Mouse (Mus musculus) gastrocnemius, adult 8-10 months (tissue): ENCODE measurements around the gene Tmprss9. TPM values are rescaled to one million over a fixed set of nuclear protein-coding genes. Genes with fewer than 3 reads are reported as not detected.

ENCODE experiments used
- DNase-seq, 2 experiments: peaks; one replicate each; pipeline ENCODE4 v3.0.0; 2022; ENCODE audit warnings: low spot score in 2 of 2
- total RNA-seq, 4 experiments: library from RNA; stranded (reverse); gene quantifications; 2 replicates each; pipeline ENCODE4 v1.2.4; 2022

Tmprss9 gene
- total RNA-seq, 4 experiments from 2014 or later, result 0.13 TPM; not detected in 3

- peak; percentile 69 to 77 for DNase-seq
Observed at GRCm38 (mm10) chr10:80881301-80881700, 9.7 kb downstream of the Tmprss9 start.

DNA sequence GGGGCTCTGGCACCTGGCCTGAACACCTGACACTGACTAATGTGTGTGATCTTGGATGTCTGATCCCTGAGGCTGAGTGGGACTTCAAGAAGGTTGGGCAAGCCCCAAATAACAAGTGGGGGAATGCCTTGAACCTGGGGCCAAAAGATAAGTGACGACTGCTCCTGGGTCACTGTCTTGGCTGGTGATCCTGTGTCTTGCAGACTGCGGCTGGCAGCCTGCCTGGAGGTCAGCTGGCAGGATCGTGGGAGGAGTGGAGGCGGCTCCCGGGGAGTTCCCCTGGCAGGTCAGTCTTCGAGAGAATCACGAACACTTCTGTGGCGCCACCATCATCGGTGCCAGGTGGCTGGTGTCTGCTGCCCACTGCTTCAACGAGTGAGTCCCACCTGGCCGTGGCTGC is 15.5 kb downstream of the Tmprss9 start:
- DNase-seq, result peak; percentile 53 to 72

DNA sequence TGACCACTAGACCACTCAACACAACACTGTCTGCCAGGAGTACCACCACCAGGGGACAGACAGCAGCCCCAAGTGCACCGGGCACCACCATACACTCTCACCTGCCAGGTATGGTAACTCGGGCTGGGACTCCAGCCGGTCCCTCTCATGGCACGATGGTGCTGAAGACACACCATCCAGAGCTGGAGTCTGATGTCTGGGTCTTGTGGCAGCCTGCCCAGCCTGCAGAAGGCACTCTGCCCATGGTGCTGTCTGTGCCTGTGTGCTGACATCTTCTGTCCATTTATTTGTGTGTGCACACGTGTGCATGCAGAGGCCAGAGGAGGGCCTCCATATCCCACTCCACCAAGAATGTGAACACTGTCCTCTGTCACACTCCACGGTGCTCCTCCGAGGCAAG is 23.5 kb downstream of the Tmprss9 start:
- no peak for DNase-seq

- no peak for DNase-seq
Observed at GRCm38 (mm10) chr10:80895697-80896096, 24.0 kb downstream of the Tmprss9 start.

GRCm38 (mm10) chr10:80896581-80897485 is 25.2 kb downstream of the Tmprss9 start:
- no peak for DNase-seq

DNA sequence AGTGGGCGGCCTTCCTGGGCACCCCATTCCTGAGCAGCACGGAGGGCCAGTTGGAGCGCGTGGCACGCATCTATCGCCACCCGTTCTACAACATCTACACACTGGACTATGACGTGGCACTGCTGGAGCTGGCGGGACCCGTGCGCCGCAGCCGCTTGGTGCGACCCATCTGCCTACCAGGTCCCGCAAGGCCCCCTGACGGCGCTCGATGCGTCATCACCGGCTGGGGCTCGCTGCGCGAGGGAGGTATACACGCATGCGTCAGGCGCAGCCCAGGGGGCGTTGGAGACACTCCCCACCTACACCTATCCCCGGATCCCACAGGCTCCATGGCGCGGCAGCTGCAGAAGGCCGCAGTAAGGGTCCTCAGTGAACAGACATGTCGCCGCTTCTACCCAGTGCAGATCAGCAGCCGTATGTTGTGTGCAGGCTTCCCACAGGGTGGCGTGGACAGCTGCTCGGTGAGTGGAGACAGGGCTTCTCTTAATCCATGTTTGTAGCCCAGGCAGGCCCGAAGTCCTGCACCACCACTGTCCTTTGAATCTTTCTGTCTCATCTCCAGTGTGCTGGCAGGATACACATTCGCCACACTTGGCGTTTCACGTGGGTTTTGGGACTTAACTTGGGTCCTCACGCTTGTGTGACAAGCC is 26.3 kb downstream of the Tmprss9 start:
- no peak for DNase-seq

GRCm38 (mm10) chr10:80899074-80899473 is 27.4 kb downstream of the Tmprss9 start:
- no peak for DNase-seq

DNA sequence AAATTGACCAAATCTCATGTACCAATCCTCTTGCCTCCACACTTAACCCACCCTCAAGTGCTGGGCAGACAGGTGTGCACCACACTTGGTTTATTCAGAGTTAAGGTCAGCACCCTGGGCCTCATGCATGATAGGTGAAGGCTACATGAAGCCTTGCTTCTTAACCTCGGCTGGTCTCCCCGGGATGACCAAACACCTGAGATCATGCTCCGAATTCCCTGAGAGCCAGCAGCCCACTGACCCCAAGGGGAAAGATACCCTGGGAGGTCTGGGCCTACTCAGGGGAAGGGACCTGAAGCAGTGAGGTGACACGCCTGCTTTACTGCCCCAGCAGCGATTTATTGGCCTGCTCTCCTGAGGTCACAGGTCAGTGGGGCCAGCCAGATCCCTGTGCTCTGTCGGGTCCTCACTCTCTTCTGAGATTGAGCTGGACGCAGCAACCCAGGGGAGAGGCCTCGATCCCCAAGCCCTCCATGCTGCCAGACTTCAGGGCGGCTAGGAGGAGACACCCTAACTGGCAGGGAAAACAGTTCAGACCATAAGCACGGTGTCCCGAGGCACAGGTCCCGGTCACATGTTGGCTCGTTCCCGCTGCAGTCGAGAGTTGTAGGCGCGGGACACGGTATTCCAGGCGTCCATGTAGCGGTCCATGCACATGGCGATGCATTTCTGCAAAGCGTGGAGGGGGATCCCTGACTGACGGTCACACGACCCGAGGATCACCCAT is 28.1 kb downstream of the Tmprss9 start:
- peak in 1 of 2 experiments; percentile 38 for DNase-seq

GRCm38 (mm10) chr10:80900318-80901247 is 28.9 kb downstream of the Tmprss9 start, which contains the start of gene Timm13:
Gene Timm13 (minus strand): TSS chr10:80900969.
- peak; percentile 97 to 99 for DNase-seq

- no peak for DNase-seq
Observed at GRCm38 (mm10) chr10:80901409-80902272, 30.0 kb downstream of the Tmprss9 start.

- DNase-seq, result no peak
Observed at GRCm38 (mm10) chr10:80902273-80902940, 30.8 kb downstream of the Tmprss9 start.

- no peak for DNase-seq
Observed at GRCm38 (mm10) chr10:80903282-80903681, 31.6 kb downstream of the Tmprss9 start.

DNA sequence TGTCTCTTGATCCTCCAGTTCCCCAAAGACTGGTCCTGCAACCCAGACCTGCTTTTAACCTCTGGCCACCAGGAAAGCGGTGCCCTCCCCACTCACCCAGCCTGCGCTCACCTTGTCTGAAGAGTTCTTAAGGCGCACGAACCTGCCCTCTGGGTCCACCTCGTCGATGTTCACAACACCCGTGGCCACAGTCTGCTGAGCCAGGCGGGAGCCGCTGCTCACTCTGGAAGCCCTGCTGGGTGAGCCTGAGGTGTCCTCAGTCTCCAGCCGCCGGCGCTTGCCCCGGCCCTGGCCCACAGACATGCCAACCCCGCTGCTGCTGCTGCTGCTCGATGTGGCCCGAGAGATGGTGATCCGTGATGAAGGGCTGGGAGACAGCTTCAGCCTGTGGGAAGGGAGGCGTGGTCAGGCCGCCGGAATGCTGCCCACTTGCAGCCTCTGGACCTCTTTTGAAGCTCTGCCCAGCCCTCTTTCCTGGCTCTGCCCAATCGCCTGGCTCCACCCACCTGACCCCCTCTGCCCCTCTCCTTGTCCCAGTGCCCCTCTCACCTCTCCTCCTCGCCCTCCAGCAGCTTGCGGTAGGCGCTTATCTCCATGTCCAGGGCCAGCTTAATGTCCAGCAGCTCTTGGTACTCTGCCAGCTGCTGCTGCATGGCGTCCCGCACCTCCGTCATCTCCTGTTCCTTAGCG is 32.5 kb downstream of the Tmprss9 start:
- no peak for DNase-seq

DNA sequence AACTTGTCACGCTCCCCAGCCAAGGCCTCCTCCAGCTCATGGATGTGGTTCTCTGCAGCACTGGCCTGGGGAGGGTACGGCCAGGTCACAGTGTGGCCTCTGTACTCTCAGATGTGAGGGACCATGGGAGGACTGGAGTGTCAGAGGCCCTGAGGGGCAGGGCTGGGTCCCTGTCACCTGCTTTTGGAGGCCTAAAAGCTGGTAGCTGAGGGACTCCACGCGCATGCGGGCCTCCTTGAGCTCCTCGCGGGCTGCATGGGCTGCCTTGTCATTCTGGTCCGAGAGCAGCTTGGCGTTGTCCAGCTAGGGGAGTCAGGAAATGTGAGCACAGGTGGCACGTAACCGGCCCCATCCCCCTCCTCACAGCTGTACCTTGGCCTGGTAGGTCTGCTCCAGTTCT is 33.1 kb downstream of the Tmprss9 start:
- DNase-seq, result no peak

GRCm38 (mm10) chr10:80909375-80910162 is 37.9 kb downstream of the Tmprss9 start:
- no peak for DNase-seq

GRCm38 (mm10) chr10:80911354-80911753 is 39.7 kb downstream of the Tmprss9 start:
- no peak for DNase-seq

DNA sequence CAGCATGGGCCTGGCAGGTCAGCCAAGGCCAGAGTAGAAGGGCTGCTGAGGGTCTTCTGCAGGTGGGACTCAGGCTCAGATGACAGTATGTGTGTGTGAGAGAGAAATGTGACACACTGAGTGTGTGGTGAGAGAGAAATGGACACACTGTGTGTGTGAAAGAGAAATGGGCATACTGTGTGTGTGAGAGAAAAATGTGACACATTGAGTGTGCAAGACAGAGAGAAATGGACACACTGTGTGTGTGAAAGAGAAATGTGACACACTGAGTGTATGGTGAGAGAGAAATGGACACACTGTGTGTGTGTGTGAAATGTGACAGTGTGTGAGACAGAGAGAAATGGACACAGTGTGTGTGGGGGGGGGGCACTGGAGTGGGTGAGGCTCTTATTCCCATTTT is 40.2 kb downstream of the Tmprss9 start:
- no peak for DNase-seq
